Mouse (Mus musculus): ENCODE measurements around the gene Coro6.
A peak's percentile ranks its signal among the peaks of the same experiment; 100 is the strongest.

The Coro6 gene

DNA sequence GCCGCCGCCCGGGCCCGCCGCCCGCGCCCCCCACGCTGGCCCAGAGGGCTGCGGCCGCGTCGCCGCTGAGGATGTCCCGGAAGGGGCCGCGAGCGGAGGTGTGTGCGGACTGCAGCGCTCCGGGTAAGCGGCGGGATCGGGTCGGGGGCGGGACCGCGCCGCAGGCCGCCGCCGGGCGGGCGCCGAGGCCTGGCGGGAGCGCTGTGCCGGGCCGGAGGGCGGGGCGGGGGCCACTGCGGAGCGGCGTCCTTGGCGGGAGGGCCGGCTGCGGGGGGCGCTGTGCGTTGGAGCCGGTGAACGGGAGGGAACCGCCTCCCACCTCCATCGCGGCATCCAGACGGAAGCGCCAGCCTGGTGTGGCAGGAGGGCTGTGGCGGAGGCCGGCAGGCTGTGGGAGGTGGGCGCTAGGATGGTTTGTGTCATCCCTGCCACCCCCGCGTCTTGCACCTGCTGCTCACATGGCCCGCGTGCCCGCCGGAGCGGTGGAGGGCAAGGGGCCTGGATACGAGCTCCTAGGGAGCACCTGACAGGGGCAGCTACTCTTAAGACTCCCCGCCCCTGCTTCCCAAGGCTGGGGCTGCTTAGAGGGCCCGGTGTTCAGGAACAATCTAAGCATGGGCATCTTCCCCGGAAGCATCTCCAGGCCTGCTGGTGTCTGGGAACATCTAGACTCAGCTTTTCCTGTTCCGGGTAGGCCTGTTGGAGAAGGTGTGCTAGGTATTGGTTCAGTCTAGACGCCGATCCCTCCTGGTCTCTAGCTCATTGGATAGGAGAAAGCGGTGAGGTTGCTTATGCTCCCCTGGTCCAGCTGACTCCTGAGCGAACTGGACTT, 31.5 kb downstream of the Coro6 start, which contains the start of gene Git1:
Gene Git1 (plus strand): TSS at position 51 of the 832 bp plus-strand sequence.
- DNase-seq (ENCODE audit: low spot score): no peak

DNA sequence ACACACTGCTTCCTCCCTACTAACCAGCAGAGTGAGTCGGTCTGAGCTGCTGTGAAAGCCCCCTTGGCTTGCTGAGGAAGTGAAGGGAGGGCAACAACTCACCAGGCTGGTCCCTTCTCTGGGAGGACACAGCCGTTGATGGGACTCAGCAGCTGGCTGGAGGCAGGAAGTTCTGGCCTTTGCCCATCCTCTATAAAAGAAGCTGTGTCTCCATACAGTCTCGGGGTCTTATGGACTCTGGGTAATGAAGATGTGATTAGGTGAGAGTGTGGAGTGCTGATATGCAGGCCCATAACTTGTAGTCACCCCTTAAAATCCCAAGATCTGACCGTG, 32.1 kb downstream of the Coro6 start:
- DNase-seq (ENCODE audit: low spot score): no peak

GRCm38 (mm10) chr11:77494782-77495181, 32.6 kb downstream of the Coro6 start:
- no peak for DNase-seq (ENCODE audit: low spot score)

GRCm38 (mm10) chr11:77495507-77495906, 33.3 kb downstream of the Coro6 start:
- DNase-seq (ENCODE audit: low spot score): no peak

GRCm38 (mm10) chr11:77497341-77497756, 35.1 kb downstream of the Coro6 start:
- no peak for DNase-seq (ENCODE audit: low spot score)

GRCm38 (mm10) chr11:77497851-77498250, 35.6 kb downstream of the Coro6 start:
- no peak for DNase-seq (ENCODE audit: low spot score)

GRCm38 (mm10) chr11:77498261-77499139, 36.3 kb downstream of the Coro6 start:
- no peak for DNase-seq (ENCODE audit: low spot score)

DNA sequence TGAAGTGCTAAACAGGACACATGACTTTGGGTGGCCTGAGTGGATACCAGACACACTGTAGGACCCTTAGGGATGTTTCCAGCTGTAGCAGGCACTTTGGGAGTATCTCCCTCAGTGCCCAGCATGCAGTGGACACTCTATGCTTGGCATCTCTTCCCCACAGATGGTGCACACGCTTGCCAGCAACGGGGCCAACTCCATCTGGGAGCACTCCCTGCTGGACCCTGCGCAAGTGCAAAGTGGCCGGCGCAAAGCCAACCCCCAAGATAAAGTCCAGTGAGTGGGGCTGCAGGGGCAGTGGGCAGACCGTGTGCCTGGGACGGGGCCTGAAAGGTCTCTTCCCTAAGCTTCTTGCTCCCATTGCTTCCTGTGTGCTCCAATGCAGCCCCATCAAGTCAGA, 37.1 kb downstream of the Coro6 start:
- DNase-seq (ENCODE audit: low spot score): no peak

DNA sequence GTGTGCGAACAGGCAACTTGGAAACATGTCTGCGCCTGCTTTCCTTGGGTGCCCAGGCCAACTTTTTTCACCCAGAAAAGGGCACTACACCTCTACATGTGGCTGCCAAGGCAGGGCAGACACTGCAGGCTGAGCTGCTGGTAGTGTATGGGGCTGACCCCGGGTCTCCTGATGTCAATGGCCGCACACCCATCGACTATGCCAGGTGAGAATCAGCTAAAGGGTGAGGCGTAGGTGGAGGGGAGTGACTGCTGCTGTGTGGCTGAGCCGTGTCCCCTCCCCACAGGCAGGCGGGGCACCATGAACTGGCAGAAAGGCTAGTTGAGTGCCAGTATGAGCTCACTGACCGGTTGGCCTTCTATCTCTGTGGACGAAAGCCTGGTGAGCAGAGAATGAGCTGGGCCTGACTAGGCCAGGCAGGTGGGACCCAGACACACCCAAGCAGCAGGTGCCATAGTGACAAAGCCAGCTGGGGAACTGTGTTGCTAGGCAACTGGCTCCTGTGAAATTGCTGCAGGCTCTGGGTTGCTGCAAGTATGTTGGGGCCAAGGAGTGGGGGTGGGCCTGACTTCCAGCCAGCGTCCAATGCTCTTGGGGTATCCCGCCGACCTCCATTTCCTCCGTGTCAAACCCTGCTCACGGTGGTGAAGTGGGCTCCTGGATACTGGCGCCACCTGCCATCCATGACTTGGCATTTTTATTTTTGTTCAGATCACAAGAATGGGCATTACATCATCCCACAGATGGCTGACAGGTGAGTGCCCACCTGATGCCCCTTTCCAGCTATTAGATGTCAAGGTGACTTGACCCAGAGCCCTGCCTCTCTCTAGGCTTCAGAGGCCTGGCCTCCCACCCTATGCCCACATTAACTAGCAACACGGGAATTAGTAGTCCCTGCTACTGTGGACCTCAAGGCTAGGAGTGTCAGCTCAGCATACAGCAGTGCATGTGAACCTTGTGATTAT, 38.4 kb downstream of the Coro6 start:
- DNase-seq (ENCODE audit: low spot score): no peak

DNA sequence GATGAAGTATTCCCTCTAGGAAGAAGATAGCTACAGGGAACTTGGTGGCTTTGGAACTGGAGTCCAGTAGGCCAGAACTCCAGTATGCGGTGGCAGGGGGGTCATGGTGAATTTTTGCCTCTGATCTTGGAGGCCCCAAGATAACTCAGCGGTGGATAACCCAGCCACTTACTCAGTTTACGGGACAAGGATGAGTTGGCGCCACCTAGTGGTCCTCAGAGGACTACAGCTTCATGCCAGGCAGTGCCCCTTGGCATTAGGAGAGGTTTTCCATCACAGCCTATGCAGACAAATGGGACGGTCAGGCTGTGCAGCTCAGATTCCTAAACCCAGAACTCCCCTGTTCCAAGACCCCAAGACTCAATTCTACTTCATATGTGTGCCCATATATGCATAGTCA, 39.2 kb downstream of the Coro6 start:
- no peak for DNase-seq (ENCODE audit: low spot score)

DNA sequence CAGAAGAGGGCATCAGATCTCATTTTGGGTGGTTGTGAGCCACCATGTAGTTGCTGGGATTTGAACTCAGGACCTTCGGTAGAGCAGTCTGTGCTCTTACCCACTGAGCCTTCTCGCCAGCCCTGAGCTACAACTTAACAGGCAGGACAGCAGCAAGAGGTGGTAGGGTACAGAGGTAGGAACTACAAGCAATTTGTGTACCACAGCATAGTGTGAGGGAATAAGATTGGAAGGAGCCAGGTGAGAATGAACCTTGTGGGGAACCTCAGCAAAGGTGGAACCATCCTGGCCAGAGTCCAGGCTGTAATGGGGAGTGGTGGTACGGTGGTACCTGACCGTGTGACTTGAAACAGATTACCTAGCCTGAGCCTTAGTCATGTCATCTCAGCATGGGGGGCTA, 39.8 kb downstream of the Coro6 start:
- DNase-seq (ENCODE audit: low spot score): no peak

GRCm38 (mm10) chr11:77502481-77502880, 40.3 kb downstream of the Coro6 start:
- no peak for DNase-seq (ENCODE audit: low spot score)

DNA sequence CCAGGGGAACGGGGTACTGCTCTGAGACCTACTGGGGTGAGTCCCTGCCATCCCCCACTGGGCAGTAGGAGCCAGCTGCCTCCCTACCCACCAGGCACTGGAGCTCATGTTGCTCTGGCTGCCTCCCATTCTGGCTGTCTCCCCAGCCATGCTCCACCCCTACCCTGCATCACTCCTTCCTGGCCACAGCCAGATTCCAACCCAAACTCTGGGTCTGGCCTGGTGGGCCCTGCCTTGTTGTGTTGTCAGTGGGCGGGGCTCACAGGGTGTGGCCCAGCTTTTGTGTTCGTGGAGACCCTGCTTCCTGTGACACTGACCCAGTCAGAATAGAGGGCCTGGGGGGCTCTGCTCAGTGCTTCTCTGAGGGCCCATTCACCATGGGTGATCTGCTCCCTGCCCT, 41.3 kb downstream of the Coro6 start:
- DNase-seq (ENCODE audit: low spot score): no peak

GRCm38 (mm10) chr11:77504377-77504776, 42.2 kb downstream of the Coro6 start:
- no peak for DNase-seq (ENCODE audit: low spot score)

GRCm38 (mm10) chr11:77505291-77505980, 43.2 kb downstream of the Coro6 start:
- no peak for DNase-seq (ENCODE audit: low spot score)

GRCm38 (mm10) chr11:77506273-77506672, 44.1 kb downstream of the Coro6 start:
- no peak for DNase-seq (ENCODE audit: low spot score)

DNA sequence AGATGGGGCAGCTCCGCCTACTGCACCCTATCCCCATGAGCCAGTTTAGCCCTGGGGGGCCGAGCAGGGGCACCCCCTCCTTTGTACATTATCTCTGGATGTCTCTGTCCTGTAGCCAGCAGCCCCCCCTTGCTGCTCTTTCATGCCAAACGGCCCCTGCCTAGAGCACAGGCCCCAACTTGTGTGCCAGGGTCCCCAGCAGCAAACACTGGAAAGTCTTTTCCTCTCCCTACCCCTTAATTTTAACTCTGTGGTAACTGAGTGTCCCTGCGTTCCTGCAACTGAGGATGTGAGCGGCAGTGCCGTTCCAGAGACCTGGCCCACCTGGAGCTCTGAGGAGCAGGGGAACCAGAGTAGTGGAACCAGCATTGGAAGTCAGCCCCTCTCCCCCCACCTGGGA, 44.7 kb downstream of the Coro6 start:
- no peak for DNase-seq (ENCODE audit: low spot score)

- no peak for DNase-seq (ENCODE audit: low spot score)
Observed at GRCm38 (mm10) chr11:77507426-77507825, 45.2 kb downstream of the Coro6 start.

DNA sequence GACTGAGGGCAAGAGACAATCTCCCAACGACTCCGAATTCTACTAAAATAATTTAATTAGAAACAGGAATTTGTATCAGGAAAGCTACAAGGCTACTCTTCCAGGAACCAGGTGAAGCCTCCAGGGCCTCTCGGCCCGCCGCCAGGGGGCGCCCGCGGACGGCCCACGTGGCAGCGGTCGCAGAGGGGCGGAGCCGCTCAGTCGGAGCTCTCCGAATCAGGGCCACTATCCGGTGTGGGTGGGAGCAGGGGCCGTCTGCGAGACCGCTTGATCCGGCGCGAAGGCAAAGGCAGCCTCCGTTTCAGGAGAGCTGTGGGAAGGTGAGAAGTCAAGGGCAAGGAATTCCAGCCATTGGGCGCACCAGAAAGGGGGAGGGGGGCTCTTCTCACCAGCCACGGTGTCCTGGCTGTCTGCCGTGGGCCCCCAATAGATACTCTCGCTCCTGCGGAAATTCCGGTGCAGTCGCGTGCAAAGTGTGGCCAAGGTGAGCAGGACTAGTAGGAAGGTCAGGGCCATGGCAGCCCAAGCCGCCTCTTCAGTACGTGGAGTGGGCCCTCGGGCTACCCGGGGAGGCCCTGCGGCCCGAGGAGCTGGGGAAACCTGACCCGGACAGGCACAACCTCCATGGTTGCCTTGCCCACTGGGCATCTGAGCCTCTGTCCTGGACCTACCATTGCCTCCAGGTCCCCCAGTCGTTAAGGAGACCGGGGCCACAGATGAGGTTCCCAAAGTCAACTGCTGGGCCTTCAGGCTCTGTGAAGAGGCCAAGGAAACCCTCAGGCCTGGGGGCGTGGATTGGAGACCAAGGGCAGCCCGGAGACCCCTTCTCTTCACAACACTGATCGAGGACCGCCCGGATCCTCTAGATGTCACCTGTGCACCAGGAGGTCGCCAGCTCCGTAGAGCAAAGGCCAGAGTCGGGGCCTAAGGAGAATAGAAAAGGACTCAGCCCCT, 46.1 kb downstream of the Coro6 start:
- peak; percentile 86 for DNase-seq (ENCODE audit: low spot score)

GRCm38 (mm10) chr11:77511336-77511735, 49.1 kb downstream of the Coro6 start:
- DNase-seq (ENCODE audit: low spot score): no peak

Data from ovary, postnatal 14 days (tissue).